Mouse (Mus musculus): Measurements from ENCODE around the gene Bnc2. TPM values are rescaled to one million over a fixed set of nuclear protein-coding genes. Genes with fewer than 3 reads are reported as not detected.
A peak's percentile ranks its signal among the peaks of the same experiment; 100 is the strongest.

Bnc2 gene
- total RNA-seq, 2 experiments from 2014 or later: 0.76 to 1.0 TPM

DNA sequence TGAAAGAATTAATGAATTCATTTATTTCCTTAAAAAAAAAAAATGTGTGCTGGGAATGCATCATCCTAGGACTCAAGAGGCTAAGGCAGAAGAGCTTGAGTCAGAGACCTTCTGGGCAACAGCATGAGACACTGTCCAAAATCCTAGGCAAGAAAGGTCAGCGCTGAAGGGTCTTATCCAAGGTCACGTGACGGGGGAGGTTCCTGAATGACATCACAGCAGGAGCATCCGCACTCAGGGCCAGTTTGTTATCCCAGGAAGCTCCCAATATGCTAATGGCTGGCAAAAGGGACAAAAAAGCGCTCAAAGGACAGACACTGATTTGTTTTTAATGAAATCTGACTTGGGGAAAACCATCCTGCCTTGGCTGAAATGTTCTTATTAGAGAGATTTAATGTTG is 153.5 kb downstream of the Bnc2 start:
- no peak for DNase-seq (ENCODE audit: low spot score in 2 of 2)

DNA sequence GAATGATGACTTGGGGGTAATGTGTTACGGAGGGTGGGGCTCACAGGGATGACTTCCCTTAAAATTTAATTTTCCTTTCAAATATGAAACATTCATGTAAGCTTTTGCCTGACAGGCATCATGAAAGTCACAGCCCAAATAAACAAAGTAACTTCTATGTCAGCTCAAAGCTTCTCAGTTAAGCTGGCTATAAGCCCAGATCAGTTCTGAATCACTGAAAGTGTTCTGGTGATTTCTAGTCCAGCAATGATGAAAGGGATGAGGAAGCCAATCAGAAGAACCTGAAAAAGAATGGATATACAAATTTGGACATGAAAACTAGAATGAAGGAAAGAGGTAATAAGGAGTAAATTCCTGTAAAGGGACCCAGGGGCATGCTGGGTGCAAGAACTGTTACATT is 164.6 kb downstream of the Bnc2 start:
- DNase-seq (ENCODE audit: low spot score in 2 of 2): no peak

DNA sequence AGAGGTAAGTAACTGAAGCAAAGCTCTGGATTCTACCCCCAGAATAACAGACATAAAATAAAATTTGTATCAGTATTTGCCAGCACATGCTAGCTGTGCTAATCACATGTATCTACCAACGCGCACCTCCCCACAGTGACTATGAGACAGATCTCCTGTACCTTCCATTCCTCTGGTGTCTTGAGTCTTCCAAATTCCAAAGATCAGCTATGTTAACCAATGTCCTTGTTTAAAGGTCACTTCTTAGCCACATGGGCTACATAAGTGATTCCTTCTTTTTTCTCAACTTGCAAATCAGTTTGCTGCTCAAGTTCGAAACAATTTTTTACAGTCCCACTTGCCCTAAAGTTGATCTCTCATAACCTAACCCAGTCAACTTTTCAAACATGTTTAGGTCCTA is 167.5 kb downstream of the Bnc2 start:
- DNase-seq (ENCODE audit: low spot score in 2 of 2): no peak

DNA sequence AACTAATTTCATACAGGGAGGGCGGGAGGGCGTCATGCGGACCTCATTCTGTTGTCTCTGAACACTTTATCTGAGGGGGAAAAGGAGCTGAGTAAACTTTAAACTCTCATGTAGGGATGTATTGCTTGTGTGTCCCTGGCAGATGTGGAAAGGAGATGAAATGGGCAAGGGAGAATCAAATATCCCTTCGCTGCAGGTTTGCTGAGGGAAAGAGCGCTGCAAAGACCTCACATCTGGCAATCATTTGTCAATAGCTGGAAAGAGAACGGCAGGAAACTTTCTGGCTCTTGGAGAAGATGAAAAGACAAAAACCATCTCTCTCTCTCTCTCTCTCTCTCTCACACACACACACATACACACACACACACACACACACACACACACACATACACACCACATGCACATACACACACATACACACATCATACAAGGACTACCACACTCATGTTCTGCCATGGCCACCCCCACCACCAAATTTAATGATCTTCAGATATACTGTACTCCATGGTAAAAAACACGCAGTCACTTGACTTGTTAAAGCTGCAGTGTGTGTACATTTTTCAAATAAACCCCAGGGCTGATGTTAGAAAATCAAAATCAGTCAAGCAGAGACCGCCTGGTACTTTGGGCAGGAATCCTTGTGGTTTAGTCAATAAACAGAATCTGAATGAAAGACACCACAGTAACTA is 172.3 kb downstream of the Bnc2 start:
- no peak for DNase-seq (ENCODE audit: low spot score in 2 of 2)

DNA sequence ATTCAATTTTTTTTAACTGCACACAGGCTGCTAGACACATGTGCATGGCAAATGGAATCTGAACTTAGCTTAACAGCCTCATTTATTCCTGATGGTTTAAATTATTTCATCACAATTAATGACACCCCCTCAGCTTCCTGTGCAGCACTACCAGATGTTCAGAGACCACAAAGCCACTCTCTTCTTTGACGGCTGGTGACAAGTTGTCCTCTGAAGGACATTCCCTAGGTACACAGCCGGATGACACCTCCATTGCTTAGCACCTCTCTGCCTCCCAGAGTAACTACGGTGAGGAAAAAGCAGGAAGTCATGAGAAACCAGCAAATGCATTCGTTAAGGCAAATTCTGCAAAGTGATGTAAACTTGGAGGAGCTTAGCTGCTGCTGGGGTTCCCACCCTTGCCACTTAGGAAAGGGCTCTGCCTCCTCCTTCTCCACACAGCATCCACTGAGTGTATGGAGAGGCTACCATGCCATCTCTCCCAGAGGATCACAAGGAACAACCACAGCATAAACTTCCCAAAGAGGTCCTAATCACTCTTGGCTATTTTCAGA is 174.2 kb downstream of the Bnc2 start:
- DNase-seq (ENCODE audit: low spot score in 2 of 2): no peak

DNA sequence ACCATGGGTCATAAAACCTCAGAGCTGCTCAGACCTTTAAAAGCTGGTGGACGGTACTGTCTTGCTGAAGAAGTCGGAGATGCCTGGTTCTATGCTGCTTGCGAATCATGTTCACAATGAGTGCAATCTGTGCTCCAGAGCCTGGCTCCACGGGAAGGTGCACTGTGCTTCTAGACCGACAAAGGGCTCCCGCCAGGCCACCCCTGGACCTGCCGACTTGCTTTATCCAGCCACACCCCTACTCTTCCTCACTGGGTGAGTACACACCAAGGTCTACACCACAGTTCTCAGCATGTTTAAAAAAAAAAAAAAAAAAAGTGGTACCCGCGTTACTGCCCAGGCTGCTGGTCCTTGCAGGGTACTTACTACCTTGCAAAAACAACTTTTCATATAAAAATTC is 174.8 kb downstream of the Bnc2 start:
- no peak for DNase-seq (ENCODE audit: low spot score in 2 of 2)

DNA sequence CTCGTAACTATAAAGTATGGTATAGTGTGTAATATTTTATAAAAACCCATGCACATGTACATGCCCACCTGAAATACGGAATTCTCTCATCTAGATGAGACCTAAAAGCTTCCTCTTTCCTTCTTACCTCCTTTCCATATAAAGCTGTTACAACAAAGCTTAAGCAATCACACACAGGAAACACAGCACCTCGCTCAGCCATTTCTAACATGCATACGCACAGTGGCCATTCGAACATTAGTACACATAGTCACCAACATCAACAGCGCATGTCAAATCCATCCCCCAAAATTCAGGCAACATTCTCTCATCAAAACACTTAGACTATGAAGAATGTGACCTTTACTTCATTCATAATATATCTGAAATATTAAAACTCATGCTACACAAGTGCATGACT is 176.6 kb downstream of the Bnc2 start:
- DNase-seq (ENCODE audit: low spot score in 2 of 2): no peak

DNA sequence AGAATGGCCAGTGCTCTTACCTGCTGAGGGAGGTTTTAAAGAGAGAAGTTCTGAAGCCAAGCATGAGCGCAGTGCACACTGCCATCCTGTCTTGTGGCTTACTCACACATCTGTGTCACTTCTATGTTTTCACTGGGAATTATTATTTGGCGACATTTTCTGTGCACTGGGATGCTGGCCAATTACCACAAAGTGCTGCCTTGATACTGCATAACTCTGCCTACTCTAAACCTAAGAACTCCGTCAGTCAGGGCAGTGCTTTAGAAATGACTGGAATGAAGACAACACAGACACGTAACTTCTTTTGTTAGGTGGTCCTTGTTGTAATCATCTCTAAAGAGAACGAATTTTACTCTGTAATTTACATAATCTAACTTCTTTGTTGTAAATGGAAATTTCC is 186.8 kb downstream of the Bnc2 start:
- peak in 1 of 2 experiments; percentile 7 for DNase-seq (ENCODE audit: low spot score in 2 of 2)

DNA sequence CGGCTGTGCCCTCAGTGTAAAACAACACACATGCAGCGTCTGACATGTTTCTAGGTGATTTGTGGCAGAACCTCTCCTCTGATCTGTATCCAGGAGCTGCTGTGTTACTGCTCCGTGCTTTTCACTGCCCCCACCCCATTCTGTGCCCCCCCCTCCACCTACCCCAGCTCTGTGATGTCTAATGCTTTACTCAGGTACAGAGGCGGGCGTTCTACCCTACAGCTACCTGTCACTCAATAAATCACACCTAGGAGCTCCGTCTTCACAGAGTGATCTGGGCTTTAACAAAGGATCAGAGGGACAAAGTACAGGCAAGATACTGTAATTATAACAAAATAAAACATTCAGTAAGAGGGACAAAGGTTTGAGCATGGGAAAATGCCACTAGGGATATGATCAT is 192.4 kb downstream of the Bnc2 start:
- DNase-seq (ENCODE audit: low spot score in 2 of 2): no peak

DNA sequence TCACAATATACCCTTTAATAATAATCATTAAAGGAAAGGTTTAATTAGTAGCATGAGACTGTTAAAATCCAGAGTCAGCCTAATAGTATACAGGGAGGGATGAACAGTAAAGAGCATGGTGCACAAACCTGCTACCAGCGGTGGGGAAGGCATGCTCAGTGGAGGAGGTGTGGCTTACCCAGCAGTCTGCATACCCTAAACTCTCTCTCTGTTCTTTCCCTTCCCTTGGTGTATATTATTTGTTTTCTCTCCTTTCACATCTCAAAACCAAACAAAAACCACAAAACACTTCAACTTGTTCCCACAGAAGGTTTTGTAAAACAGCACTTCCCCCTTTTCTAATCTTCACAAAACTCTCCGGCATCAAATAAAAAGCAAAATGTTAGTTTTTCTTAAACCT is 202.4 kb downstream of the Bnc2 start:
- DNase-seq (ENCODE audit: low spot score in 2 of 2): no peak

DNA sequence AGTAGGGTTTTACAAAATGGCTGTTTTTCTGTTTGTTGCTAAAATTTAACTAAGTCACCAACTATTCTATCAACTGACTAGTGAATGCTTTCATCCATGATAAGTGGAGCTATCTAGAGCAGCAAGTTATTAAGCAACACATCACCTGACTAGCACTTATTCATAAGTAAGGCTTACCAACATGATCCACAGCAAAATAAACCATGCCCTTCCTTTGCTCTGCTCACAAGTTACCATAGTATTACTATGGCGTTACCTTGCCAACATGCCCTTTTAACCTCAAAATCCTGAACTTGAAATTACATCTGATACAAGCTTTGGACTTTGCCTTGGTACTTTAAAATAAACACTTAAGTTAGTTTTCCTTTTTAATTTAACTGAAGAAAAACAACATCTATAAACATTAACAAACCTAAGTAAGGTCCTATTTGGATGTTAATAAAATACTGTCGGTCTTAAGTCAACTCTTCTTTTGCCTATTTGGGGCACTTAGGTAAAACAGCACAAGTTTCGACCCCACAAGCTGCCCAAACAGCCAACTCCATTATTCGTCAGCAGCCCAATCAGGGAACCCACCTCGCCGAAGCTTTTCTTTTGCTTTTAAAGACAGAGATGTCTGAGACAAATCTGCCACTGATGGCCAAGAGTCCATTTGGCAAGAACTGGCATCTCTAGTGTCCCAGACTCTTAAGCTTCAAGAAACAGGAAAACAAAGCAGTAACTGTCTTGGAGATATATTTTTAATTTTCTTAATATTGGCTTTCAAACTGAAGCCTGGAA is 204.8 kb downstream of the Bnc2 start:
- no peak for DNase-seq (ENCODE audit: low spot score in 2 of 2)

DNA sequence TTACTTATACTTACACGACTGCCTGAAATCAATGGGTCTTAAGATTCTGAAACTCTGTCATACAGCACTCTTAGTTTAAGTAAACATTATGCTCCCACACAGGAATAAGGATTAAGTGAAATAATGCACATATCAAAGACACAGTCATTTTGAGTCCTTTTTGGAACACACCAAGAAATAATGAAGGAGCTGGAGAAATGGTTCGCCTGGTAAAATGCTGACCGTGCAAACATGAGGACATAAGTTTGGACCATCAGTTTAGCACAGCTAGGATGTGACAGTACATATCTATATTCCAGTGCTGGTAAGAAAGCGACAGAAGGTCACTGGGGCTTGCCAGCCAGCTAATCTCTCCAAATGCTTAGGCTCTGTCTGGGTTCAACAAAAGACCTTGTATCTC is 205.7 kb downstream of the Bnc2 start:
- no peak for DNase-seq (ENCODE audit: low spot score in 2 of 2)

DNA sequence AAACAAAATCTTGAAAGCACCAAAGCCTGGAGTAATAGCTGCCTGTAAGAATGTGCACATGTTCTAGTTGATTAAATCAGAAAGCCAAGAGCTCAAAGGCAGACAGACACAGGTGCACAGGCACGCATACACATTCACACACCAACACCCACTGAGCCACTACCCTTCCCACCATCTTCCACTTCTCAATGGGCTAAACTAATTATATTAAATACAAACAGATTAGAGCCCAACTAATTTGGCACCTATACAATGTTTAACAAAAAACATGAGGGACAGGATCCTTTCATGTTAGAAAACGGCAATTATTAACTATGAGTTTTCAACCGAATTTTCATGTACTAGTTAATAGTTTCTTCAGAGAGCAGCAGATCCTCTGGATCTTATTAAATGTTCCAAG is 207.4 kb downstream of the Bnc2 start:
- no peak for DNase-seq (ENCODE audit: low spot score in 2 of 2)

DNA sequence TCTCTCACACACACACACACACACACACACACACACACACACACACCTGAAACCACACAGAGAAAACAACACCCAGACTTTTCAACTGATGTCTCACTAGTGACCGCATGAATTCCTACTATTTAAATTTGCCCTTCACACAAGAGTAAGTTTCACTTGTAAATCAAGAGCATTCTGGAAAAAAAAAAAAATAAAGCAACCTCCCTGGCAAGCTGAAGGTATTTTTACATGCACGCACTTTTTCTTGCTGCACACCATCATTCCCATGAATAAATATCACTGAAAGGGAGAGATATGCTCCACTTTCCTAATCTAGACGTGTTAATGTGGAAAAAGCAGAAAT is 216.9 kb downstream of the Bnc2 start:
- no peak for DNase-seq (ENCODE audit: low spot score in 2 of 2)

DNA sequence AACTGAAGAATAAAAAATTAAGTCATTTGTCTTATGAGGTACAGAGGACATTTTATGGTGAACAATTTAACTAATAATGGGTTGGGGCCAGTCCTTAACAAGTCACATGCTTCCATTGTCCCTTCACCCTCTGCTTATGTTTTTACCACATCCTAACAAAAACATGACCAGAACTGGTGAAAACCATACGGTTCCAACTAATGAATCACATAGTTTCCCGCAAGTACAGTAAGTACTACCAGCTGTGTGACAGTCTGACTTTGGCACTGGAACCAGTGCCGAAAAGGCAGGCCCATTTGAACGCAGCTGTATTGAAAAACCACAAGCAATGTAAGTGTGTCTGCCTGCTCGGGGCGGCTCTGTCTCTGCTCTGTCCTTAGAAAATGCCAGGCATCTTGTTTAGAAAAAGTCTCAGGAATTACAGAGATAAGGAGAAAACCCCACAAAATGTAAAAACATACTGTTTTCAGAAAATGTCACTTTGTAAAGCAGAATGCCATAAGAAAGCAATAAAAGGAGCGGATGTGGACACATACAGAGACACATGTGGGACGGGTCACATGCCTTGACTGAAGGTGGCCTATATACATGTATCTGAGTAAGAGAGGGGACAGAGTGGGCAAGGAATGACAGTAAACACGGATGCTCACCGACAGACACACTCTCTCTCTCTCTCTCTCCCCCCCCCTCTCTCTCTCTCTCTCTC is 217.4 kb downstream of the Bnc2 start:
- no peak for DNase-seq (ENCODE audit: low spot score in 2 of 2)

DNA sequence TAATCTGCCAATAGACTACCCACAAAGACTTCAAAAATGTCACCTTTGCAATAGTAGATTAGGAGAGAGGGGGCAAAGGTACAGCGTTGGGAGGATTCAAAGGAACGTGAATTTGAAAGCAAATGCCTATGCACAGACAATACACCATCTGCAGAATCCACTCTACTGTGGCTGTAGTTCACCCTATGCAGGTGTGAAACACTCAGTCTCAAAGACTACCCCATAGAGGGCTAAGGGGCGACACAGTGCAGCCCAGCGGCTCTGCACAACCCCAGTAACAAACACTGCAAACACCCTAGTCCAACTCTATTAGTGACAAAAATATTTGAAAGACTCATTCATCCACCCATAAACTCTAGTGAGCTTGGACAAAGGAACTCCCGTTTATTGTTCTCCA is 218.2 kb downstream of the Bnc2 start:
- no peak for DNase-seq (ENCODE audit: low spot score in 2 of 2)

DNA sequence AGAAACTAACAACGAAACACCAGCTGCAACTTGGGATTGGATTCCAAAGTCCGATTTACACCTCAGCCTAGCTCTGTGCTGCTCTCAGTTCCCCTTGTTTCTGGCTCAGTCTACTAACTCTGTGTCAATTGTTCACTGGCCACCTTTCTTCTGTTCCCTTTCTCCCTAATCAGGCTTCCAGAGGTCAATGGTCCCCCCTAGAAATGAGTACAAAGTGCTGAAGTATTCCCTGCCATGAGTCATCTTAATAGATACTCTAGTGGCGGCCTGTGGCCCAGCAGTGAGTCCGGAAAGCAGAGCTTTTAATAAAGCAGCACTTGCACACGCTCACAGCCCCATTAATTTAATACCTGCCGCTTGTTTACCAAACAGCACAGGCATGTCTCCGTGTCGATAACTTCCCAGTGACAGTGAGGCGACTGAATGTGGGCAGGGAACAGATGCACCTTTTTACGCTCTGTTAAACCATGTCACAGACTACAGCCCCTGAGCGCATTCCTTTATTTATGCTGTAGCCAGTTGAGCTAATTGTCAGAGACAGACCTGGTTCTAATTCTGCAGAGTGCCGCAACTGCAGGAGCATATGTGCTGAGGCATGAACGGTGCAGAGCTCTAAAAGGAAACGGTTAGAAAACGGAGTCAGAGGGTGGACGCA is 218.8 kb downstream of the Bnc2 start:
- DNase-seq (ENCODE audit: low spot score in 2 of 2): no peak

DNA sequence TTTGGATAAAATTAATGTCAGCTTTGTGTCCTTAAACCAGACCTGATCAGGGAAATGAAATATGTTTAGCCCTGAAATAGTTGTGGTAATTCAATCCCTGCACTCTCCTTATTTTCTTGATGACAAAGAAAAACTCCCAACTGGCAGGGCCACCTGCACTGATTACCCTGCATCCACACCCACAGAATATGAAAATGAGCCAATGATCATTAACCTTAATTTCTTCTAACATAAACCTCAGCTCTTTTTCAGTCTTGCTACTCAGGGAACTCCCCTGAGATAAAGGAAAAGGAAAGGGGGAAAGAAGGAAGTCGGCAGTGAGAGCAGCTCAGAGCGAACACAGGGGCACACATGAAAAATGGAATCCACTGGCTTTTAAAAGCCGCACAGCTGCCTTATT is 220.6 kb downstream of the Bnc2 start:
- DNase-seq (ENCODE audit: low spot score in 2 of 2): no peak

DNA sequence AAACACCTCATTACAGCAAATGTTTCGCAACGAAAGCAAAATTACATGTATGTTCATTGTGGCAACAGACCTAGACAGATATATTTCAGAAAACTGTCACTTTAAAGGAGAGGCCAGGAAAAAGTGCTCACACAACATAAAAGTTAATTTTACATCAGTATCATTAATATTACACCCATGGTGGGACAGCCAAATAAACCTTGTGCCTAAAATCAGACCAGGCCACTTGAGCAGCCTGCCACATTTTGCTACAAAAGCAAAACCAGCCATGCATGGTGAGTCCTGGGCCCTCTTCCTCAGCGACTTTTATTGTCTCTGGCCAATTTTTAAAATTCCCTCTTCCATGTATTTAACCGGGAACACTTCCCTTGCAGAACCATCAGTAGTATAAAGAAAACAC is 221.5 kb downstream of the Bnc2 start:
- DNase-seq (ENCODE audit: low spot score in 2 of 2): no peak

DNA sequence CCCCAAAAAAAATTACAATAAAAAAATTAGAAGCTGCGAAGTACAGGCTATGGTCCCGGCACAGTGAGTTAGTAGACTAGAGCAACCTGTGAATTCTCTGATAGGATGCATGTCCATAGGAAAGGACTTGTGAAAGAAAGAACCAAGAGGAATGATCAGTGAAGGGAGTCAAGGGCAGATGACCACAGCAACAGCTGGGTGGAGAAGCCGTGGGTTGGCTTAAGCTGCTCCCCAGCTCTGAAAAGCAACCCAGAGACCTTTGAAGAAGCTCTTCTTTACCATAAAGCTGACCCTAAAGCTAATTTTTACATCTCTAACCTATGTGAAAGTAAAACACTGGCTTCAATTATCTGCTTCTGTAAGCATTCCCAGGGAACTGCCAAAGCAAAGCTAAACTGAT is 222.4 kb downstream of the Bnc2 start:
- DNase-seq (ENCODE audit: low spot score in 2 of 2): no peak

DNA sequence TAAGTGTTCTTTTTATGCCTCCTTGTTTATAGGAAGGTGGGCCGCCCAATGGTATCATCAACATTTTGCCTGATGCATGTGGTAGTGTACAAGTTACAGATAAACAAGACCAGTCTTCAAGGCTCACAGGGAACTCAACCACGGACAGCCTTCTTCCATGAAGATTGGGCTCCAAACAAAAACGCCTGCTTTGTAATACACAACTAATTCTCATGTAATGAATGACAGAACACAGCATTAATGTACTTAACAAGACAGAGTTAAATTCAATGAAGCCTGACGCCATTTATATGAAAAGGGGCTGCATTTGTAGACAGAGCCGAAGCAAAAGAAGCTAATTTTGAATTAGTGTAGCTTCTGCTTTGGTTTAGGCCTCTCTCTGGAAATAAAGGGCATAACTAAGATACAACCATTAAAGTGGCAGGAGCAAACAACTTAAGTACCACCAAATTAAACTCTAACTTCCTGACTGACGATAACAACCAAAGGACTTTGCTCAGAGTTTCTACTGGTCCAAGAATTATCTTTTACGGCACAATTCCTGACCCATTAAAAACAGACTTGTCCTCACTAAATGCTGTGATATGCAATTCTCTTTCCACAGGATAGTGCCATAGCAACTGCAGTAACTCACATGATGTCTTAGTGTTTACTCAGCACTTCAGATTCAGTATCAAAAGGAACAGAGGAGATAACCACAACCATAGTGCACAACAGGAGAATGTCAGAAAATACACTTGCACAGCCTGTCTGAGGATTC is 225.6 kb downstream of the Bnc2 start:
- DNase-seq (ENCODE audit: low spot score in 2 of 2): no peak
